Mouse (Mus musculus): Measurements from ENCODE around the gene Snd1. TPM values are rescaled to one million over a fixed set of nuclear protein-coding genes. Genes with fewer than 3 reads are reported as not detected.

The Snd1 gene
- polyA plus RNA-seq, 1 experiment from 2014 or later, result 120 TPM

DNA sequence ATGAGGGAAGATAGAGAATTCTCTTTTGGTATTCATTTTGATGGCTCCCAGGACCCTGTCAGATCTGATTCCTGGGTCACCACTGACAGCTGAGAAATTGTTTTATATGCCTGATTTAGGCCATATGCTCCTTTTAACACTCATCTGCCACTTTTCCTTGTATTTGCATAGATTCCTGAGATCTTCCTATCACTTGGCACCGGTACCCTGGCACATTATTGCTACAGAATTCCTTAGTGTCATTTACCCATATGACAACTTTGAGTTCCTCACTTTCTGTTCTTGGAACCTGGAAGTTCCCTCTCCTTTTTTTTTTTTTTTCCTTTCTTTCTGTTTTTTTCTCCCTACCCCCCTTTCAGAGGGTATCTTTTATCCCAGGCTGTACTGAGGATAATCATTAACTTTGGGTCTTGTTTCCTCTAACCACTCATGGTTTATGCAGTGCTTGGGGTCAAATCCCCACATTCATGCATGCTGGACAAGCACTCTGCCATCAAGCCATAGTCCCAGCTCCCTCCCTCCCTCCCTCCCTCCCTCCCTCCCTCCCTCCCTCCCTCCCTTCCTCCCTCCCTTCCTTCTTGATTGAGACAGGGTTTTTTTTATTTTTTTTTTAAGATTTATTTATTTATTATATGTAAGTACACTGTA is 13.4 kb downstream of the Snd1 start:
- no peak overlapping the region for H3K4me3 ChIP-seq (ENCODE audit: low read depth, low read length)
- WGBS, result 72% methylated on average over 1 of the region's 1 CpGs
- no peaks in the 10 kb centered on the region for H3K9me3 ChIP-seq (ENCODE audit: control insufficient read depth, low read length)
- H3K4me2 ChIP-seq (ENCODE audit: low read depth, severe bottlenecking), result no peak overlapping the region
- H3K36me3 ChIP-seq (ENCODE audit: control insufficient read depth, insufficient read depth, low read length), result peaks cover 14% of the 10 kb centered on the region
- H3K4me1 ChIP-seq (ENCODE audit: control insufficient read depth, insufficient read depth, low read length), result no peaks in the 10 kb centered on the region; the same call in 1 of the 2 replicates
- H3K27ac ChIP-seq (replicated peaks; ENCODE audit: low read depth, low read length), result no peak overlapping the region
- DNase-seq (ENCODE audit: low spot score) (no peak), ATAC-seq (ENCODE audit: insufficient number of reproducible peaks, low FRiP score, low TSS enrichment, low read depth) (no peak)
- H3K9ac ChIP-seq (ENCODE audit: low read length), result no peak overlapping the region
- H3K27me3 ChIP-seq (ENCODE audit: control insufficient read depth, insufficient read depth, low read length), result no peaks in the 10 kb centered on the region

DNA sequence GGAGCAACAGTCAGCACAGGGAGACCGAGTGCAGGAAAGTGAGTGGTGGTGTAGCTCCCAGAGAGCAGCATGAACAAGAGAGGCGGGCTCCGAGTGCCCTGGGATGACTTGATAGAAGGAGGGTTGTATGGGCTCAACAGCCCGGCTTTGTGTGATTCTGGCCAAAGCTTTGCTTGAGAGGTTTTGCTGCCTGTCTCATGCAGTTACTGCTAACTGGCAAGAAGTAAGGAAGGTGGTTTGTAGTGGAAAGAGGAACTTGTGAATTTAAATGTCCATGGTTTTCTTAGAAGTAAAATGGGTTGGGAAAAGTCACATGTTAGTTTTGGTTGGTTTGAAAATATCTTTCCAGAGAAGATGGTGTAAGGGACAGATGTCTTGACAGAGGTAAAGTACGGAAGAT is 15.7 kb downstream of the Snd1 start:
- DNase-seq (ENCODE audit: low spot score) (no peak), ATAC-seq (ENCODE audit: insufficient number of reproducible peaks, low FRiP score, low TSS enrichment, low read depth) (no peak)
- Histone ChIP-seq H3K9ac (ENCODE audit: low read length) (no peak overlapping the region), H3K4me3 (ENCODE audit: low read depth, low read length) (no peak overlapping the region), H3K9me3 (ENCODE audit: control insufficient read depth, low read length) (no peaks in the 10 kb centered on the region), H3K36me3 (ENCODE audit: control insufficient read depth, insufficient read depth, low read length) (peaks cover 14% of the 10 kb centered on the region), H3K27ac (replicated peaks; ENCODE audit: low read depth, low read length) (no peak overlapping the region), H3K4me2 (ENCODE audit: low read depth, severe bottlenecking) (no peak overlapping the region), H3K4me1 (ENCODE audit: control insufficient read depth, insufficient read depth, low read length) (no peaks in the 10 kb centered on the region), H3K27me3 (ENCODE audit: control insufficient read depth, insufficient read depth, low read length) (no peaks in the 10 kb centered on the region)
- 88% methylated on average over 5 of the region's 5 CpGs for WGBS

DNA sequence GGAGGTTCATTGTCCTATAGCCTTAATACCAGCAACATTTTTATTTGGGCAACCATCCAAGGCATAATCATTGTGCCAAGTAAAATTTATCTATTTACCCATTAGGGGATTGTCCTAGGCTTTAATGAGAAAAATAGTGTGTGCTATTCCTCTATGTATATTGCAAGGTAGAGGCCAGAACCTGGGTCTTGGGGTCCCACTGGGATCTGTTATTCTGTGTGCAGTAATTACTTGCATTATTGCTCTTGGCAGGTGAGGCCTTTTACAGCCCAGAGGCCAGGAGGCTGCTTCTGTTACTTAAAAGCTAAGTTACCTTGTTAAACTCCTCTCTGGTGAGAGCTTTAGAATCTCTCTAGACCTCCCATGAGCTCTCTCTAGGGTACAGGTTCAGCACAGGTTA is 16.3 kb downstream of the Snd1 start:
- Histone ChIP-seq H3K4me1 (ENCODE audit: control insufficient read depth, insufficient read depth, low read length) (no peaks in the 10 kb centered on the region), H3K27ac (replicated peaks; ENCODE audit: low read depth, low read length) (no peak overlapping the region), H3K4me2 (ENCODE audit: low read depth, severe bottlenecking) (no peak overlapping the region), H3K36me3 (ENCODE audit: control insufficient read depth, insufficient read depth, low read length) (peaks cover 14% of the 10 kb centered on the region), H3K4me3 (ENCODE audit: low read depth, low read length) (no peak overlapping the region), H3K9ac (ENCODE audit: low read length) (no peak overlapping the region), H3K9me3 (ENCODE audit: control insufficient read depth, low read length) (no peaks in the 10 kb centered on the region), H3K27me3 (ENCODE audit: control insufficient read depth, insufficient read depth, low read length) (no peaks in the 10 kb centered on the region)
- ATAC-seq (ENCODE audit: insufficient number of reproducible peaks, low FRiP score, low TSS enrichment, low read depth) (no peak), DNase-seq (ENCODE audit: low spot score) (no peak)

DNA sequence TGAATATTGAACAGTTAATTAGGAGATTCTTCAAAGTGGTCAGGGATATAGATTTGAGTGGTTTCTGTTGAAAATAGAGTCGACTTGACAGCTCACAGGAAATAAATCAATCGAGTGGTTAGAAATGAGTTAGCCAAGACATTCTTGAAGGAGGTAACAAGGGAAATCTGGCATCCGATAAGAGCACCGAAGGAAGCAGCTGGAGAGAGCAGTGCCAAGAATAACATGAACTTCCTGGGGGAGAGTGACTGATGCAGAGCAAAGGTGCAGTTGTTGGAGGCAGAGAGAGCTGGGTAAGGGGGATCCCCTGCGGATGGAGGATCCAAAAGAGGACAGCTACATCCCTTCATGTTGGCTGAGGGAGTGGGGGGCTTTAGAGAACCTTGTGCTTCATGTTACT is 22.9 kb downstream of the Snd1 start:
- H3K4me1 ChIP-seq (ENCODE audit: control insufficient read depth, insufficient read depth, low read length), result no peaks in the 10 kb centered on the region
- DNase-seq (ENCODE audit: low spot score), result no peak
- WGBS, result 73% methylated on average over 5 of the region's 5 CpGs
- H3K4me3 ChIP-seq (ENCODE audit: low read depth, low read length), result no peak overlapping the region
- H3K9me3 ChIP-seq (ENCODE audit: control insufficient read depth, low read length), result no peaks in the 10 kb centered on the region
- no peak overlapping the region for H3K27ac ChIP-seq (replicated peaks; ENCODE audit: low read depth, low read length)
- no peak overlapping the region for H3K4me2 ChIP-seq (ENCODE audit: low read depth, severe bottlenecking)
- peaks cover 4% of the 10 kb centered on the region for H3K36me3 ChIP-seq (ENCODE audit: control insufficient read depth, insufficient read depth, low read length)
- no peak overlapping the region for H3K9ac ChIP-seq (ENCODE audit: low read length)
- H3K27me3 ChIP-seq (ENCODE audit: control insufficient read depth, insufficient read depth, low read length), result no peaks in the 10 kb centered on the region
- ATAC-seq (ENCODE audit: insufficient number of reproducible peaks, low FRiP score, low TSS enrichment, low read depth), result no peak

DNA sequence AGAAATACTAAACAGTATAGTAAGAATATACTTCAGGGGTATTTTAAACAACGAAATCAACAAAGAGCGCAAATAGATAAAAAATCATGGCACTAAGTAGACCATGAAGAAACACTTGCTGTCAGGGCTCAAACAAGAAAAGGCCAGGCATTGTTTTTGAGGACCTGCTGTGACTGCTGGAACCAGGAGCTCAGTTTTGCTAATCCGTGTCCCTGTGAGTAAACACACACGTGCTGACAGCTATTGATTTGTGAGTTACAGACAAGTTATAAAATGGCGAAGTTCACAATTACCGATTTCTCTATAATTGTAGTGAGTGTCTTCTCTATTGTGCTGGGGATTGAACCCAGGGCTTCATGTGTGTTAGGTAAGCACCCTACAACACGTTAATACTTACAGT is 27.6 kb downstream of the Snd1 start:
- H3K4me2 ChIP-seq (ENCODE audit: low read depth, severe bottlenecking), result no peak overlapping the region
- no peak overlapping the region for H3K9ac ChIP-seq (ENCODE audit: low read length)
- 88% methylated on average over 7 of the region's 7 CpGs for WGBS
- H3K36me3 ChIP-seq (ENCODE audit: control insufficient read depth, insufficient read depth, low read length), result no peaks in the 10 kb centered on the region
- no peak for ATAC-seq (ENCODE audit: insufficient number of reproducible peaks, low FRiP score, low TSS enrichment, low read depth)
- no peak for DNase-seq (ENCODE audit: low spot score)
- H3K9me3 ChIP-seq (ENCODE audit: control insufficient read depth, low read length), result no peaks in the 10 kb centered on the region
- H3K27me3 ChIP-seq (ENCODE audit: control insufficient read depth, insufficient read depth, low read length), result no peaks in the 10 kb centered on the region
- H3K4me3 ChIP-seq (ENCODE audit: low read depth, low read length), result no peak overlapping the region
- H3K27ac ChIP-seq (replicated peaks; ENCODE audit: low read depth, low read length), result no peak overlapping the region
- H3K4me1 ChIP-seq (ENCODE audit: control insufficient read depth, insufficient read depth, low read length), result no peaks in the 10 kb centered on the region

DNA sequence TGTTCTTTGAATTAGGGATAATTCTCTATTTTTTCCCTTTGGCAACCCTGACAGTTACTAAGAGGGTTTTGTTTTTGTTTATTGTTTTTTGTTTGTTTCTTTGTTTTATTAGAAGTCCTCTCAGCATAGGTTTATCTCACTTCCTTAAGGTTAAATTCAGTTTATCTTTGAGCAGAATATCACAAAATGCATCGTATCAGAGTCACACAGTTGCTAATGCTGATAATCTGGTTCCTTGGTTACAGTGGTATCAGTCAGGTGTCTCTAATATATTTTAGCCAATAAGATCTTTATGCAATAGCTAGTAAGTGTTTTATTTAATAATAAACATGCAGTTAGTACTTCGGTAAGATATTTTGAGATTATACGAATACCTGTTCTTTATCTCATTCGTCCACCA is 28.2 kb downstream of the Snd1 start:
- Histone ChIP-seq H3K36me3 (ENCODE audit: control insufficient read depth, insufficient read depth, low read length) (no peaks in the 10 kb centered on the region), H3K9ac (ENCODE audit: low read length) (no peak overlapping the region), H3K27me3 (ENCODE audit: control insufficient read depth, insufficient read depth, low read length) (no peaks in the 10 kb centered on the region), H3K4me1 (ENCODE audit: control insufficient read depth, insufficient read depth, low read length) (no peaks in the 10 kb centered on the region), H3K9me3 (ENCODE audit: control insufficient read depth, low read length) (no peaks in the 10 kb centered on the region), H3K4me3 (ENCODE audit: low read depth, low read length) (no peak overlapping the region), H3K4me2 (ENCODE audit: low read depth, severe bottlenecking) (no peak overlapping the region), H3K27ac (replicated peaks; ENCODE audit: low read depth, low read length) (no peak overlapping the region)
- ATAC-seq (ENCODE audit: insufficient number of reproducible peaks, low FRiP score, low TSS enrichment, low read depth) (no peak), DNase-seq (ENCODE audit: low spot score) (no peak)
- 96% methylated on average over 4 of the region's 4 CpGs for WGBS

DNA sequence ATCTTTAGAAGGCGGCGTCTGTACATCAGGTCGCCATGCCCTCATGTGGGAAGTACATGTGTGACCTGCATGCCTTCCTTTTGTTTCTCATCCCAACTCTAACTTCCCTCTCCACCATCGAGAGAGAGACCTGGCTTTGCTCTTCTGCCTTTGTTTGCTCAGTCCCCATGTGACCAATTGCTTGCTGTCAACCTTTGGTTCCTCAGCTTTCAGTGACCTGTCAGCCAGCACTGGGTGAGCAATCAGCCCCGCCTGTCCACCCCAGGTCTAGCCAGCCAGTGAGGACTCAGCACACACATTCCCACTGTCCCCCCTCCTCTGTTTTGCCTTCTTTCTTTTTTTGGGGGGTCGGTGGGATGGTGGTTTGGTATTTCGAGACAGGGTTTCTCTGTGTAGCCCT is 29.7 kb downstream of the Snd1 start:
- no peak overlapping the region for H3K4me2 ChIP-seq (ENCODE audit: low read depth, severe bottlenecking)
- no peak overlapping the region for H3K4me3 ChIP-seq (ENCODE audit: low read depth, low read length)
- WGBS, result 91% methylated on average over 7 of the region's 7 CpGs
- H3K27me3 ChIP-seq (ENCODE audit: control insufficient read depth, insufficient read depth, low read length), result no peaks in the 10 kb centered on the region
- no peaks in the 10 kb centered on the region for H3K36me3 ChIP-seq (ENCODE audit: control insufficient read depth, insufficient read depth, low read length)
- DNase-seq (ENCODE audit: low spot score), result no peak
- no peak overlapping the region for H3K9ac ChIP-seq (ENCODE audit: low read length)
- H3K27ac ChIP-seq (replicated peaks; ENCODE audit: low read depth, low read length), result no peak overlapping the region
- H3K4me1 ChIP-seq (ENCODE audit: control insufficient read depth, insufficient read depth, low read length), result no peaks in the 10 kb centered on the region
- no peak for ATAC-seq (ENCODE audit: insufficient number of reproducible peaks, low FRiP score, low TSS enrichment, low read depth)
- no peaks in the 10 kb centered on the region for H3K9me3 ChIP-seq (ENCODE audit: control insufficient read depth, low read length)

DNA sequence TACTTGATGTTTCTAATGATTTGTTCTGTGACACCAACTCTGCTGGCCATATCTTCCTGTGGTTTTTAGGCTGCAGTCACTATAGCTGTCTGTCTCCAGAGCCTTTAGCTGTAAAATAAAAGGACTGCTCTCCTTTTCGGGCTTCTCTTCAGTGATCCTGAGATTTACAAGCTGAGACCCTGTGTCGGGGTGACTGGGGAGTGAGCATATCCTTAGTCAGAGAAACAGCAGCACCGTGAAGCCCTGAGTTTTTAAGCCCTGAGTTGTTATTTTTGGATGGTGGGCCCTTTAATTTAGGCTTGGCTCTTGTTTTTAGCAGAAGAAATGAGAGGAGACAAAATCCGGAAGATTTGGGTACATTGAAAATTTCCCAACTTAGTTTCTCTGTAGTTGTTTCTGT is 32.8 kb downstream of the Snd1 start:
- no peak for ATAC-seq (ENCODE audit: insufficient number of reproducible peaks, low FRiP score, low TSS enrichment, low read depth)
- 65% methylated on average over 4 of the region's 4 CpGs for WGBS

DNA sequence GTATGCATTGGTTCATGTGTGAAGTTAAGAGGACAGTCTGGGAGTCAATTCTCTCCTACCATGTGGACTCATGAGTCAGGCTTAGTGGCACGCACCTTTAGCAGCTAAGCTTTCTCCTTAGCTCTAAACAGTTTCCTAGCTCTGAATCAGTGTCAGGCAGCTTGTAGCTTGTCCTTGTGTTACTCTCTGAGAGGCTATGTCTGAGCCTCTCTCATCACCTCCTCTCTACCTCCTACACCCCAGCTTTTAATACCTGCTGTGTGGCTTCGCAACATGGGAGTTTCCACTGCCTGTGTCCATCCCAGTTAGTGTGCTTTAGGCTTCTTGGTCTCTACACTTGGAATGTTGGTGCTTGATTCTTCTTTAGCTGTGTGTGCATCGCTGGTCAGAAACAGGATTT is 39.3 kb downstream of the Snd1 start:
- DNase-seq (ENCODE audit: low spot score) (no peak), ATAC-seq (ENCODE audit: insufficient number of reproducible peaks, low FRiP score, low TSS enrichment, low read depth) (no peak)
- no peaks in the 10 kb centered on the region for H3K4me1 ChIP-seq (ENCODE audit: control insufficient read depth, insufficient read depth, low read length)
- 97% methylated on average over 3 of the region's 3 CpGs for WGBS
- no peak overlapping the region for H3K4me3 ChIP-seq (ENCODE audit: low read depth, low read length)
- no peak overlapping the region for H3K9ac ChIP-seq (ENCODE audit: low read length)
- no peak overlapping the region for H3K27ac ChIP-seq (replicated peaks; ENCODE audit: low read depth, low read length)
- no peaks in the 10 kb centered on the region for H3K27me3 ChIP-seq (ENCODE audit: control insufficient read depth, insufficient read depth, low read length)
- H3K4me2 ChIP-seq (ENCODE audit: low read depth, severe bottlenecking), result no peak overlapping the region
- H3K9me3 ChIP-seq (ENCODE audit: control insufficient read depth, low read length), result no peaks in the 10 kb centered on the region
- H3K36me3 ChIP-seq (ENCODE audit: control insufficient read depth, insufficient read depth, low read length), result peaks cover 6% of the 10 kb centered on the region; the same call in 1 of the 2 replicates

More for the DNA sequence above, 32.8 kb downstream of the Snd1 start:
- Histone ChIP-seq H3K27me3 (ENCODE audit: control insufficient read depth, insufficient read depth, low read length) (no peaks in the 10 kb centered on the region), H3K36me3 (ENCODE audit: control insufficient read depth, insufficient read depth, low read length) (no peaks in the 10 kb centered on the region; the same call in 1 of the 2 replicates), H3K9ac (ENCODE audit: low read length) (no peak overlapping the region), H3K27ac (replicated peaks; ENCODE audit: low read depth, low read length) (no peak overlapping the region), H3K4me1 (ENCODE audit: control insufficient read depth, insufficient read depth, low read length) (no peaks in the 10 kb centered on the region), H3K9me3 (ENCODE audit: control insufficient read depth, low read length) (no peaks in the 10 kb centered on the region), H3K4me2 (ENCODE audit: low read depth, severe bottlenecking) (no peak overlapping the region), H3K4me3 (ENCODE audit: low read depth, low read length) (no peak overlapping the region)
- DNase-seq (ENCODE audit: low spot score), result no peak
